Mouse (Mus musculus): ENCODE data around the gene Scn1b.

The Scn1b gene

GRCm38 (mm10) chr7:31126851-31127724 lies at the start of gene Scn1b:
Scn1b (minus strand) TSS chr7:31127003.
- DNase-seq (ENCODE audit: low spot score) = no peak

- no peak for DNase-seq (ENCODE audit: low spot score)
Measured at GRCm38 (mm10) chr7:31175096-31175495, 48.3 kb upstream of the Scn1b start.

DNA sequence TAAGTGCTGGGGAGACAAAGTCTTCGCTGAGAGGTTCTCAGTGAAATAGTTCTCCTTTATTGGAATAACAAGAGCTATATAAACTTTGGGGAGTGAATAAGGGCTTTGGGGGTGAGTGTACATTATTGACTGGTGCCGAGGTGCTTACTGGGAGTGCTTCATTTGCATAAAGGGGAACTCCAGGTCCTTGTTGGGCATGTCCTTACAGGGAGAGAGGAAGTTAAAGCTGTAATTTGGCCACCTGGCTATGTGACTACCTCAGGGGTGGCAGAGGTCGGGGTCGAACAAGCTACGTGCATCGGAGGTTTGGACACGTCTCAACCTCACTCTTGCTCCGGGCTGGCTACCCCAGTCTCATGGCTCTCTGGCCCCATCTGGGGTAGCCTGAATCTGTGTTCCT lies 47.7 kb upstream of the Scn1b start:
- no peak for DNase-seq (ENCODE audit: low spot score)

GRCm38 (mm10) chr7:31172238-31172637 lies 45.4 kb upstream of the Scn1b start:
- DNase-seq (ENCODE audit: low spot score) = no peak

- no peak for DNase-seq (ENCODE audit: low spot score)
Measured at GRCm38 (mm10) chr7:31170520-31170919, 43.7 kb upstream of the Scn1b start.

- DNase-seq (ENCODE audit: low spot score) = no peak
Measured at GRCm38 (mm10) chr7:31168412-31168811, 41.6 kb upstream of the Scn1b start.

DNA sequence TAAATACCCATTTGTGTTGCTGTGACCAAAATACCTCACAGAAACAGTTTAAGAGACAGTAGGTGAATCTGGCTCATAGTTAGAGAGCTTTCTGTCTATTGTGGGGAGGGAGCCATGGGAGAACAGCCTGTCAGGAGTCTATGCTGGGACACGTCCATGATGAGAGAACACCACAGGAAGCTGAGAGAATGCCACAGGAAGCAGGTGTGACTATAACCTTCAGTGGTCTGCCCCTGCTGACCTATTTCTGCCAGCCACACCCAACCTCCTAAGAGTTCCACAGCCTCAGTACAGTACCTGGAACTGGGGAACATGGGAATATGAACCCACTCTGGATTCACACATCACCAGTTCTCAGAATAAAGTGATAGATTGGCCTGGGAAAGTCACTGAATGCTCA lies 37.9 kb upstream of the Scn1b start:
- no peak for DNase-seq (ENCODE audit: low spot score)

DNA sequence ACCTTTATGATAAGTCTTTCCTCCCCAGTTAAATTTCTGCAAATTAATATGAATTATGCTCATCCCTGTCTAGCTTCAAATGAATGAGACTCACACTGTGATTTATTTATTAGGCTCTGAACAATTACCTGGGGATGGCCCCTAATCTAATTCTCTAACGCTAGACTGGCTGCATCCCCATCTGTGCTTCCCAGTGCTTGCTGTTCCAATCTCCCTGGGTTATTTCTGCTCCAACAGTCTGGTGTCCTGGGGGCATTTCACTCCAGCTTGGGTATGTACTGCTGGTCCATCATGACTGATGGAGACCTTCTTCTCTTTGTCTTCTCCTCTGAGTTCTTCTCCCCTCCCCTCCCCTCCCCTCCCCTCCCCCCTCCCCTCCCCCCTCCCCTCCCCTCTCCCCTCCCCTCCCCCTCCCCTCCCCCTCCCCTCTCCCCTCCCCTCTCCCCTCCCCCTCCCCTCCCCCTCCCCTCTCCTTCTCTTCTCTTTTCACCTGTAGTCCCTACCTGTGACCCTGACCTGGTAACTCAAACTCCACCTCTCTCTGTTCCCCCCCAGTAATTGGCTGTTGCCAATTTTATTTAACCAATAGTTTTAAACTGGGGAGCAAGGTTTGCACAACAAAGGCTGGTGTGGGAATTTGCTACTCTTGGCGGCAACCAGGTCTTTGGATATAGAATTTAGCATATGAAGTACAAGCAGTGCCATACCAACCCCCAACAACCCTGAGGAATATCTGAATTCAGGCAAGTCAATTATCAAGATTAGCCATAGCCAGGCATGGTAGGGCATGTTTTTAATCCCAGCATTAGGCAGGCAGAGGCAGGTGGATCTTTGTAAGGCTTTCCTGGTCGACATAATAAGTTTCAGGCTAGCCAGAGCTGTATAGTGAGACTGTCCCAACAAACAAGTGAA lies 37.1 kb upstream of the Scn1b start:
- no peak for DNase-seq (ENCODE audit: low spot score)

DNA sequence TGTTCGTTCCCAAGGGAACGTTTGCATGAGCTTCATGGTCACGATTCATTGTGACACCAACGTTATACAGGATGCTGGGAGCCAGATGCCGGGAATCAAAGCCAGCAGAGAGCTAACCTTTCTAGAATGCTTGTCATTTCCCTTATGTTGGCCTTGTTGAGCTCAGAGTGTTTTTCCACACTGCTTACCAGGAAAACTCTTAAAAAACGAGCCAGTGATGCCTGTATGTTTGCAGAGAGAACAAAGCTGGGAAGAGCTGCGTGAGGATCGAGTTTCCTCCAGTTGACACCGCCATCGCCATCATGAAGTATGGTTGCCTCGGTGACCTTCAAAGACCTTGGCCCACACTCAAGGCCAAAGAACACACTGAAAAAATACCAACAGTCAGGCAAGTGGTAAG lies 35.5 kb upstream of the Scn1b start:
- DNase-seq (ENCODE audit: low spot score) = no peak

- no peak for DNase-seq (ENCODE audit: low spot score)
Measured at GRCm38 (mm10) chr7:31161831-31162230, 35.0 kb upstream of the Scn1b start.

- no peak for DNase-seq (ENCODE audit: low spot score)
Measured at GRCm38 (mm10) chr7:31161246-31161645, 34.4 kb upstream of the Scn1b start.

GRCm38 (mm10) chr7:31160763-31161162 lies 34.0 kb upstream of the Scn1b start:
- DNase-seq (ENCODE audit: low spot score) = no peak

- DNase-seq (ENCODE audit: low spot score) = peak; percentile 31
Measured at GRCm38 (mm10) chr7:31156034-31156928, 29.5 kb upstream of the Scn1b start.

DNA sequence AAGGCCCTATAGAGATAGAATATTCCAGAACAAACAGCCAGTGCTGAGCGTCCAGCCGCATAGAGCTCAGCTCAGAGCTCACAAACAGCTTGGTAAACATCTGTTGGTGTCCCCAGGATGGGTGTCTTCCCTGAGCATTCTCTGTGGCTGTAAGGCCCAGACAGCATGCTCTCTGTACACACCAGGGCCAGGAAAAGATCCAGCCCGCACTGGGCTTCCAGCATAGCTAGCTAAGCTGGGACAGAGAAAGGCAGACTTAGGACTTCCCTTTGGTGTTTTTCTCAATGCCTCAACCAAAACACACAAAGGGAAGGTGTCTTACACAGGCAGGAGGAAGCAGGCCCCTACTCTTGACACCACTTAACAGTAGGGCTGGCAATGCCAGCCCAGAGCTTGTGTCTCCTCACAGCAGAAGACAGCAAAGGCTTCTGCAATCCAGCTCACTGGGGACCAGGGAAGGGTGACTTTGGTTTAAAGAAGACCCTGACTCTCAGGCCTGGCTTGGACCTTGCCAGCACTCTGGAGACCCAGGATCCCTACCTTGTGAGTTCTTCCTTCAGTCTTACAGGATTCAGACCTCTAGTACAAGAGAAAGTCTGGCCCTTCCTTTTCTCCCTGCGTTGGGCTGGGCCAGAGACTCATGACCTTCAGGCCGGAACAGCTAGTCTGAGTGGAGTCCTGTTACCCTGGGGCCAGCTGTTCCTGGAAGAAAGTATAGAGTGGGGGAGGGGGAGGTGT lies 28.7 kb upstream of the Scn1b start, which contains the start of gene Gramd1a:
Gene Gramd1a (minus strand): TSS at position 601 of the 738 bp plus-strand sequence.
- peak; percentile 39 for DNase-seq (ENCODE audit: low spot score)

DNA sequence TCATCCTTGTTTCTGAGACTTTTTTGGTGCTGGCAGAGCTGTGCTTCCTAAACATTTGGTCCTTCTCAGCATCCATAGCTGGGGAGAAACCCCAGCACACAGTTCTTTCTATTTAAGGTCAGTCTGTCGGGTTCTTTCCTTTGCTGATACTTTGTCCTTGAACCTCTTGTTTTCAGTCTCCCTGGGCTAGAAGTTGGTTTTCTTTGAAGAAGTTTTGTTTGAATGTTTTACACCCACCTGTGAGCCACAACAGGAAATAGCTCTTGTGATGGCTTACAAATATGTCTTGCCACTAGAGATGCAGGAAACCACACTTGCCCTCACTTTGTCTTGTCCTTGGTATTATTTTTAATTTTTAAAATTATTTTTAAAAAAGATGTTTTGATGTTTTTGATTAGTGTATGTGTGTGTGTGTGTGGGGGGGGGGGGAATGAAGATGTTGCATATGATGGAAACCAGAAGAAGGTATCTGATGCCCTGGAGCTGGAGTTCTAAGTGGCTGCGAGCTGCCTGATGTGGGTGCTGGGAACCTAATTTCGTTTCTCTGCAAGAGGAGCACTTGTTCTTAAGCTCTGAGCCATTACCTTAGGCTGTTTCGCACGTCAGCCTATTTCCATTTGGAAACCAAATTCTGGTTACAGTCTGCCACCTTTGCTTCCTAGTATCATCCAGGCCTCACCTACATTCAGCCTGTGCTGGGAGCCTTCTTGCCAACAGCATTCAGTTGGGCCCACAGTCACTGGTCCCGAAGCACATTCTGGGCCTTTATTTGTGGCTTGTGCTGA lies 26.9 kb upstream of the Scn1b start:
- no peak for DNase-seq (ENCODE audit: low spot score)

- DNase-seq (ENCODE audit: low spot score) = no peak
Measured at GRCm38 (mm10) chr7:31151301-31152241, 24.8 kb upstream of the Scn1b start.

GRCm38 (mm10) chr7:31150566-31151300 lies 23.9 kb upstream of the Scn1b start:
- peak; percentile 85 for DNase-seq (ENCODE audit: low spot score)

All from yolk sac, embryonic 10.5 days (tissue).